Comparison of ENCODE assay signal across 8 mouse cellular contexts in genomic region chr4:136602018-136602554, GRCm38 (mm10). TPM values are rescaled to one million over a fixed set of nuclear protein-coding genes. Genes with fewer than 3 reads are reported as not detected.
DNase-seq lines count a peak whose midpoint lies in the region; ATAC-seq and TF ChIP-seq lines count a peak whose summit lies in the region.
"Had no signal": no experiment of that assay in that cellular context is flagged by ENCODE, and none has a peak within 500 bp of the region (broad histone marks: within the 10 kb centered on the region; RNA-seq: fewer than 3 reads in every experiment).

No protein-coding gene starts in this region.

- H3K9ac ChIP-seq in ES-E14 (ENCODE audit: insufficient read depth, low read depth, low read length, poor library complexity, severe bottlenecking) = peak overlapping the region; percentile 95
- peak overlapping the region; percentile 99 for H3K9ac ChIP-seq in embryonic facial prominence, embryonic 14.5 days (ENCODE audit: low read depth, low read length)
- peak overlapping the region; percentile 97 for H3K9ac ChIP-seq in heart, embryonic 15.5 days

- peaks cover 2 to 4% of the 10 kb centered on the region in 2 experiments; a peak in 3 of 4 replicates for H3K4me1 ChIP-seq in ES-E14 (ENCODE audit: control insufficient read depth in 2 of 2, insufficient read depth in 2 of 2, low read length in 2 of 2, poor library complexity in 1 of 2)
- H3K4me1 ChIP-seq in embryonic facial prominence, embryonic 14.5 days (ENCODE audit: control insufficient read depth, insufficient read depth, low read length) = peaks cover 9% of the 10 kb centered on the region
- peaks cover 23% of the 10 kb centered on the region for H3K4me1 ChIP-seq in heart, embryonic 15.5 days (replicated peaks)

- H3K9me3 ChIP-seq in ES-E14 (ENCODE audit: control insufficient read depth, insufficient read depth, low read depth, low read length) = no peaks in the 10 kb centered on the region
- no peaks in the 10 kb centered on the region for H3K9me3 ChIP-seq in embryonic facial prominence, embryonic 14.5 days (ENCODE audit: control insufficient read depth, low read length)
- no peaks in the 10 kb centered on the region for H3K9me3 ChIP-seq in heart, embryonic 15.5 days (replicated peaks)

- in situ Hi-C loops in ES-E14 (cut with MboI; ENCODE audit: low sequenced_read_pairs in 2 of 2, unreplicated experiment in 2 of 2) = loop anchor here in 1 of 2 experiments (25.0 kb wide), 1 partner anchor 240 kb away; no protein-coding TSS in a partner anchor

- DNase-seq in ES-E14 (ENCODE audit: low read depth, low spot score) = no peak
- DNase-seq in adrenal gland, postnatal 36 days = peak; percentile 47 to 61
- DNase-seq in embryonic facial prominence, embryonic 14.5 days (ENCODE audit: low spot score) = peak; percentile 51
- DNase-seq in kidney, postnatal 4 days = peak; percentile 55 to 72
- peak; percentile 44 for DNase-seq in lung, postnatal 10 days
- peak; percentile 21 for DNase-seq in retina, postnatal 7 days (ENCODE audit: low read depth, low spot score)

- peak overlapping the region; percentile 92 to 96 for H3K4me3 ChIP-seq in ES-E14 (ENCODE audit: insufficient read depth in 1 of 2, low read depth in 1 of 2, low read length in 2 of 2, poor library complexity in 1 of 2, severe bottlenecking in 1 of 2)
- peak overlapping the region; percentile 100 for H3K4me3 ChIP-seq in embryonic facial prominence, embryonic 14.5 days (ENCODE audit: low read depth, low read length)
- H3K4me3 ChIP-seq in heart, embryonic 15.5 days = peak overlapping the region; percentile 83

- H3K36me3 ChIP-seq in ES-E14 (ENCODE audit: control insufficient read depth, insufficient read depth, low read length, poor library complexity, severe bottlenecking) = no peaks in the 10 kb centered on the region
- 0 out of 2 replicates have a peak, but pooled peaks cover 3% of the 10 kb centered on the region for H3K36me3 ChIP-seq in embryonic facial prominence, embryonic 14.5 days (ENCODE audit: control insufficient read depth, insufficient read depth, low read length)
- H3K36me3 ChIP-seq in heart, embryonic 15.5 days = no peaks in the 10 kb centered on the region

- H3K27ac ChIP-seq in ES-E14 (ENCODE audit: insufficient read depth, low read depth, low read length, poor library complexity, severe bottlenecking) = peak overlapping the region; percentile 53
- H3K27ac ChIP-seq in embryonic facial prominence, embryonic 14.5 days (replicated peaks; ENCODE audit: low read depth, low read length) = peak overlapping the region; percentile 95
- H3K27ac ChIP-seq in heart, embryonic 15.5 days = peak overlapping the region; percentile 90

- H3K4me2 ChIP-seq in embryonic facial prominence, embryonic 14.5 days (ENCODE audit: low read depth, low read length) = peak overlapping the region; percentile 53
- peak overlapping the region; percentile 64 for H3K4me2 ChIP-seq in heart, embryonic 15.5 days

- ATAC-seq in embryonic facial prominence, embryonic 14.5 days (ENCODE audit: low read depth) = peak; percentile 63
- peak; percentile 68 for ATAC-seq in heart, embryonic 15.5 days (replicated peaks; ENCODE audit: insufficient number of reproducible peaks, insufficient read depth, low FRiP score, low read depth)

- H3K27me3 ChIP-seq in embryonic facial prominence, embryonic 14.5 days (replicated peaks; ENCODE audit: control insufficient read depth, insufficient read depth, low read length) = no peaks in the 10 kb centered on the region
- no peaks in the 10 kb centered on the region for H3K27me3 ChIP-seq in heart, embryonic 15.5 days

- WGBS in embryonic facial prominence, embryonic 14.5 days = 0% methylated on average over 18 of the region's 68 CpGs
- under 1% methylated on average over 66 of the region's 68 CpGs for WGBS in heart, embryonic 15.5 days

TF ChIP-seq in ES-E14, 5 proteins besides CTCF, POLR2A, EP300 and RAD21:
- TF ChIP-seq HCFC1 (IDR thresholded peaks at IDR 0.05; ENCODE audit: borderline replicate concordance, insufficient read depth, low read length) (0 out of 2 replicates have a peak, but pooled peaks have one; percentile 19), CHD2 (IDR thresholded peaks at IDR 0.05; ENCODE audit: low read depth, low read length) (no peak)
TF ChIP-seq in ES-E14: peak in this region for 1.

RNA-seq across cellular contexts. Expression of gene Kdm1a, which starts 0.4 kb away (rescaled TPM):
- 120 and 124 TPM in 2 replicates for total RNA-seq in ES-E14 (2012; rRNA removed)
- total RNA-seq in adrenal gland, postnatal 36 days (2021) = 10 to 100 TPM; 41.8 to 51.0 TPM
- 48.6 and 54.1 TPM in 2 replicates for polyA plus RNA-seq in embryonic facial prominence, embryonic 14.5 days (2014; fragmentation: Nextera tagmentation; extraction: Ambion mirVana)
- 21.4 and 26.3 TPM in 2 replicates for polyA plus RNA-seq in heart, embryonic 15.5 days (2015; fragmentation: Nextera tagmentation; extraction: Ambion mirVana)

RNA-seq across cellular contexts. Expression of gene Tex46, which starts 8.2 kb away (rescaled TPM):
- not detected in 2 replicates for total RNA-seq in ES-E14 (2012; rRNA removed)
- total RNA-seq in adrenal gland, postnatal 36 days (2021) = not detected
- not detected in 2 replicates for polyA plus RNA-seq in embryonic facial prominence, embryonic 14.5 days (2014; fragmentation: Nextera tagmentation; extraction: Ambion mirVana)
- polyA plus RNA-seq in heart, embryonic 15.5 days (2015; fragmentation: Nextera tagmentation; extraction: Ambion mirVana) = not detected in 2 replicates
- total RNA-seq: layer of hippocampus, postnatal 14 days had no signal

RNA-seq across cellular contexts. Expression of gene Lactbl1, which starts 20.3 kb away (rescaled TPM):
- not detected in 2 replicates for total RNA-seq in ES-E14 (2012; rRNA removed)
- total RNA-seq in adrenal gland, postnatal 36 days (2021) = not detected
- polyA plus RNA-seq in embryonic facial prominence, embryonic 14.5 days (2014; fragmentation: Nextera tagmentation; extraction: Ambion mirVana) = not detected in 2 replicates
- not detected in 2 replicates for polyA plus RNA-seq in heart, embryonic 15.5 days (2015; fragmentation: Nextera tagmentation; extraction: Ambion mirVana)
